Mouse (Mus musculus) brain, embryonic 18.5 days (tissue): ENCODE measurements at regions not wholly inside any gene's neighbourhood (a gene's known extent, or its start where the extent isn't known, plus 50 kb on each side); places are given as distances from the start of the nearest gene placed in this dataset.

Experiments
- DNase-seq: peaks from one replicate; pipeline ENCODE4 v3.0.0-alpha.2; 2012; ENCODE audit warnings: low read depth, low spot score

- DNase-seq: no peak
Measured at GRCm38 (mm10) chr5:120025212-120025611, 91.1 kb upstream of the Rbm19 start.

GRCm38 (mm10) chr5:120030904-120031303, 85.4 kb upstream of the Rbm19 start:
- DNase-seq: no peak

- no peak for DNase-seq
Measured at GRCm38 (mm10) chr5:120031614-120032013, 84.7 kb upstream of the Rbm19 start.

- DNase-seq: no peak
Measured at GRCm38 (mm10) chr5:120034499-120035077, 81.7 kb upstream of the Rbm19 start.

GRCm38 (mm10) chr5:120035251-120035650, 81.0 kb upstream of the Rbm19 start:
- no peak for DNase-seq

GRCm38 (mm10) chr5:120037806-120038205, 78.5 kb upstream of the Rbm19 start:
- no peak for DNase-seq

GRCm38 (mm10) chr5:120043786-120044185, 72.5 kb upstream of the Rbm19 start:
- DNase-seq: no peak

- no peak for DNase-seq
Measured at GRCm38 (mm10) chr5:120049063-120049781, 67.0 kb upstream of the Rbm19 start.

- DNase-seq: peak; percentile 32
Measured at GRCm38 (mm10) chr5:120050728-120051436, 65.4 kb upstream of the Rbm19 start.

- DNase-seq: no peak
Measured at GRCm38 (mm10) chr5:120054498-120055167, 61.6 kb upstream of the Rbm19 start.
